In genomic region chr2:73167126-73167525, GRCm38 (mm10) we compare ENCODE assay signal across 8 mouse cellular contexts. TPM values are rescaled to one million over a fixed set of nuclear protein-coding genes. Genes with fewer than 3 reads are reported as not detected.
DNase-seq lines count a peak whose midpoint lies in the region; ATAC-seq and TF ChIP-seq lines count a peak whose summit lies in the region.

No protein-coding gene starts in this region.

- H3K27me3 ChIP-seq in heart, embryonic 11.5 days (ENCODE audit: control insufficient read depth, insufficient read depth, low read length), result no peaks in the 10 kb centered on the region
- no peaks in the 10 kb centered on the region for H3K27me3 ChIP-seq in C2C12 (ENCODE audit: control insufficient read depth, insufficient read depth, insufficient read length)
- no peaks in the 10 kb centered on the region for H3K27me3 ChIP-seq in embryonic facial prominence, embryonic 14.5 days (replicated peaks; ENCODE audit: control insufficient read depth, insufficient read depth, low read length)
- H3K27me3 ChIP-seq in intestine, postnatal 0 days (replicated peaks; ENCODE audit: control insufficient read depth, insufficient read depth, low read length), result no peaks in the 10 kb centered on the region
- no peaks in the 10 kb centered on the region for H3K27me3 ChIP-seq in spleen, adult 2 months (ENCODE audit: control insufficient read depth, insufficient read depth, low read length)

- no peak overlapping the region for H3K4me2 ChIP-seq in heart, embryonic 11.5 days
- no peak overlapping the region for H3K4me2 ChIP-seq in embryonic facial prominence, embryonic 14.5 days (ENCODE audit: low read depth, low read length)
- no peak overlapping the region for H3K4me2 ChIP-seq in intestine, postnatal 0 days (replicated peaks; ENCODE audit: low read depth)

- no peak for ATAC-seq in heart, embryonic 11.5 days (replicated peaks; ENCODE audit: insufficient number of reproducible peaks, low FRiP score, low TSS enrichment)
- ATAC-seq in embryonic facial prominence, embryonic 14.5 days (ENCODE audit: low read depth), result no peak
- ATAC-seq in intestine, postnatal 0 days, result no peak

- H3K79me2 ChIP-seq in C2C12 (ENCODE audit: control insufficient read depth, insufficient read depth), result peaks cover 62% of the 10 kb centered on the region

- peaks cover 6% of the 10 kb centered on the region for H3K79me3 ChIP-seq in C2C12 (ENCODE audit: low read depth)

- no peaks in the 10 kb centered on the region for H3K9me3 ChIP-seq in heart, embryonic 11.5 days (replicated peaks; ENCODE audit: control insufficient read depth, low read length)
- H3K9me3 ChIP-seq in embryonic facial prominence, embryonic 14.5 days (ENCODE audit: control insufficient read depth, low read length), result 0 out of 2 replicates have a peak, but pooled peaks cover 3% of the 10 kb centered on the region
- H3K9me3 ChIP-seq in intestine, postnatal 0 days (ENCODE audit: control insufficient read depth), result no peaks in the 10 kb centered on the region

- no peaks in the 10 kb centered on the region for H3K36me3 ChIP-seq in heart, embryonic 11.5 days (ENCODE audit: control insufficient read depth, insufficient read depth, low read length)
- H3K36me3 ChIP-seq in C2C12 (ENCODE audit: control insufficient read depth, insufficient read depth), result no peaks in the 10 kb centered on the region
- H3K36me3 ChIP-seq in embryonic facial prominence, embryonic 14.5 days (ENCODE audit: control insufficient read depth, insufficient read depth, low read length), result no peaks in the 10 kb centered on the region
- no peaks in the 10 kb centered on the region for H3K36me3 ChIP-seq in intestine, postnatal 0 days (ENCODE audit: control insufficient read depth, insufficient read depth)
- no peaks in the 10 kb centered on the region for H3K36me3 ChIP-seq in spleen, adult 2 months (ENCODE audit: control insufficient read depth, insufficient read depth, low read length)

- no peak overlapping the region for H3K4me3 ChIP-seq in heart, embryonic 11.5 days (ENCODE audit: low read depth, low read length)
- no peak overlapping the region for H3K4me3 ChIP-seq in C2C12 (ENCODE audit: insufficient read depth, poor library complexity, severe bottlenecking)
- H3K4me3 ChIP-seq in embryonic facial prominence, embryonic 14.5 days (ENCODE audit: low read depth, low read length), result no peak overlapping the region
- H3K4me3 ChIP-seq in intestine, postnatal 0 days (ENCODE audit: low read depth, low read length), result no peak overlapping the region
- H3K4me3 ChIP-seq in lung, adult 2 months (replicated peaks; ENCODE audit: extremely low read depth, low read depth, low read length), result no peak overlapping the region
- H3K4me3 ChIP-seq in spleen, adult 2 months (ENCODE audit: extremely low read depth, insufficient read depth, insufficient read length), result no peak overlapping the region

- TF ChIP-seq CTCF in C2C12 (IDR thresholded peaks at IDR 0.05; ENCODE audit: control insufficient read depth, insufficient read depth, insufficient read length), result peak; percentile 7
- peak; percentile 94 for TF ChIP-seq CTCF in intestine, postnatal 0 days (IDR thresholded peaks at IDR 0.05; ENCODE audit: low read depth)
- TF ChIP-seq CTCF in lung, adult 2 months (IDR thresholded peaks at IDR 0.05; ENCODE audit: insufficient read depth, low read length), result peak; percentile 36; the same call in 1 of the 2 replicates
- TF ChIP-seq CTCF in spleen, adult 2 months (IDR thresholded peaks at IDR 0.05; ENCODE audit: extremely low read depth, insufficient read depth, insufficient read length, insufficient replicate concordance), result peak; percentile 31; the same call in 1 of the 2 replicates

- H3K4me1 ChIP-seq in heart, embryonic 11.5 days (ENCODE audit: control insufficient read depth, insufficient read depth, low read length), result no peaks in the 10 kb centered on the region
- no peaks in the 10 kb centered on the region for H3K4me1 ChIP-seq in embryonic facial prominence, embryonic 14.5 days (ENCODE audit: control insufficient read depth, insufficient read depth, low read length)
- H3K4me1 ChIP-seq in intestine, postnatal 0 days (replicated peaks; ENCODE audit: control insufficient read depth, insufficient read depth, low read length), result no peaks in the 10 kb centered on the region
- no peaks in the 10 kb centered on the region for H3K4me1 ChIP-seq in lung, adult 2 months (ENCODE audit: control insufficient read depth, insufficient read depth, low read length)
- no peaks in the 10 kb centered on the region for H3K4me1 ChIP-seq in spleen, adult 2 months (ENCODE audit: control insufficient read depth, insufficient read depth, insufficient read length)

- no peak for TF ChIP-seq POLR2A in lung, adult 2 months (IDR thresholded peaks at IDR 0.05; ENCODE audit: borderline replicate concordance, extremely low read depth, low read depth, low read length)
- no peak for TF ChIP-seq POLR2A in spleen, adult 2 months (IDR thresholded peaks at IDR 0.05; ENCODE audit: low read depth, low read length)

- H3K27ac ChIP-seq in heart, embryonic 11.5 days (ENCODE audit: low read depth, low read length), result no peak overlapping the region
- no peak overlapping the region for H3K27ac ChIP-seq in embryonic facial prominence, embryonic 14.5 days (replicated peaks; ENCODE audit: low read depth, low read length)
- H3K27ac ChIP-seq in intestine, postnatal 0 days (ENCODE audit: low read depth, low read length), result no peak overlapping the region
- H3K27ac ChIP-seq in spleen, adult 2 months (ENCODE audit: insufficient read depth, low read length), result no peak overlapping the region

- peak; percentile 85 for DNase-seq in heart, adult 11 months
- DNase-seq in adrenal gland, postnatal 10 days, result peak; percentile 73
- DNase-seq in embryonic facial prominence, embryonic 14.5 days (ENCODE audit: low spot score), result peak; percentile 71
- DNase-seq in lung, adult 2 months, result peak; percentile 39
- DNase-seq in spleen, adult 2 months (ENCODE audit: low read depth in 1 of 2, low spot score in 2 of 2), result peak; percentile 50 to 62

- no peak overlapping the region for H3K9ac ChIP-seq in heart, embryonic 11.5 days (ENCODE audit: low read depth, low read length)
- H3K9ac ChIP-seq in embryonic facial prominence, embryonic 14.5 days (ENCODE audit: low read depth, low read length), result no peak overlapping the region
- H3K9ac ChIP-seq in intestine, postnatal 0 days (ENCODE audit: low read depth, low read length), result no peak overlapping the region

- H3ac ChIP-seq in C2C12 (ENCODE audit: control insufficient read depth, insufficient read length, low read depth), result no peak overlapping the region

TF ChIP-seq in C2C12, 6 proteins besides CTCF, POLR2A, EP300 and RAD21:
- TF ChIP-seq MYOG (IDR thresholded peaks at IDR 0.05; ENCODE audit: control insufficient read depth, extremely low read depth, insufficient read length) (no peak), USF1 (IDR thresholded peaks at IDR 0.05; ENCODE audit: low read depth) (no peak), MYOD1 (IDR thresholded peaks at IDR 0.05; ENCODE audit: control insufficient read depth, insufficient read length, low read depth) (no peak), CEBPB (IDR thresholded peaks at IDR 0.05; ENCODE audit: low read depth) (no peak), MAX (IDR thresholded peaks at IDR 0.05) (no peak), FOSL1 (IDR thresholded peaks at IDR 0.05; ENCODE audit: insufficient read depth, low read length, poor library complexity, severe bottlenecking) (no peak)

RNA-seq across cellular contexts. Expression of gene Ola1, which starts 51.6 kb away (rescaled TPM):
- 70.5 and 78.4 TPM in 2 replicates for polyA plus RNA-seq in heart, embryonic 11.5 days (2014; fragmentation: Nextera tagmentation; extraction: Ambion mirVana)
- 40.4 TPM for polyA plus RNA-seq in C2C12 (2012; fragmentation: generic; extraction: Trizol)
- total RNA-seq in adrenal gland, postnatal 10 days (2021), result 10 to 100 TPM; 54.7 to 55.2 TPM
- 90.7 and 98.7 TPM in 2 replicates for polyA plus RNA-seq in embryonic facial prominence, embryonic 14.5 days (2014; fragmentation: Nextera tagmentation; extraction: Ambion mirVana)
- 42.3 and 43.3 TPM in 2 replicates for polyA plus RNA-seq in intestine, postnatal 0 days (2015; fragmentation: Nextera tagmentation; extraction: Ambion mirVana)
- polyA plus RNA-seq in lung, adult 2 months (2012; rRNA removed), result 2.4 and 5.3 TPM in 2 replicates
- polyA plus RNA-seq in spleen, adult 2 months (2012; rRNA removed), result 2.2 and 2.9 TPM in 2 replicates

Comparison
In these comparisons a context has a peak if more than half of its experiments do, and no peak if none do; other contexts are left out.
1. CTCF ChIP-seq: peak in every context shown above with its lines; median percentile 94 in intestine, postnatal 0 days; 36 in lung, adult 2 months; 31 in spleen, adult 2 months; 7 in C2C12.